Mouse (Mus musculus): ENCODE measurements at regions not wholly inside any gene's neighbourhood (a gene's known extent, or its start where the extent isn't known, plus 50 kb on each side); places are given as distances from the start of the nearest gene placed in this dataset.

DNA sequence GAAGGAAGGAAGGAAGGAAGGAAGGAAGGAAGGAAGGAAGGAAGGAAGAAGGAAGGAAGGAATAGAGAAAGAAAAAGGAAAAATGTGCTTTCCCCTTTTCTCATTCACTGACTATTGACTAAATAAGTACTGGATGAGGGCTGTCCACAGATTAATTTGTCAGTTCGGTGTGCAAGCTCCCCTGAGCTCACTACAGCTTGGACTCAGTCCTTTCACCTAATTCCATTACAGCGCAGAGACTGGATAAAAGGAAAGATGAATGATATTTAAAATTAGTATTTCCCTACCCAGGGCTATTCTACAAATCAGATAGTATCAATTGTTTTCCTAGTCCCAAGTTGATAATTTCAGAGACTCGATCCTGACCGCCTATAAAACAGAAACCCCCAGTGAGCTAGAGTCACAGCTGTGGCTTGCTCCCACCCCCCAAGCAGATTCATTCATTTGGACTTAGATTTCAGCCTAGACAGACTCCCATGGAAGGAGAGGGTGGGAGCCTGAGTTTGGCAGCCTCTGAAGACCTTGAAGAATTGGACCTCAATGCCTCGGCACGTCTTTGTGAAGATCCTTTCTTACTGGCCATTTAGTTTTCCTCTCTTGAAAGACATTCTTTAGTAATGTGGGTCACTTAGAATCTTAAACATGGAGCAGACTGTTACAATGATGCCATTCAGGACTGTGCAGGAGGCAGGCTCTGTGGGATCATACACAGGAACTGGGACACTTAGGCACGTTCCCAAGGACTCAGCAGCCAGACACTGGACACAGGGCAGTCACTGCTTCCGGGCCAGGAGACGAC lies 179.2 kb upstream of the Pabpc6 start:
- no peak for DNase-seq (ENCODE audit: low spot score in 2 of 2)

DNA sequence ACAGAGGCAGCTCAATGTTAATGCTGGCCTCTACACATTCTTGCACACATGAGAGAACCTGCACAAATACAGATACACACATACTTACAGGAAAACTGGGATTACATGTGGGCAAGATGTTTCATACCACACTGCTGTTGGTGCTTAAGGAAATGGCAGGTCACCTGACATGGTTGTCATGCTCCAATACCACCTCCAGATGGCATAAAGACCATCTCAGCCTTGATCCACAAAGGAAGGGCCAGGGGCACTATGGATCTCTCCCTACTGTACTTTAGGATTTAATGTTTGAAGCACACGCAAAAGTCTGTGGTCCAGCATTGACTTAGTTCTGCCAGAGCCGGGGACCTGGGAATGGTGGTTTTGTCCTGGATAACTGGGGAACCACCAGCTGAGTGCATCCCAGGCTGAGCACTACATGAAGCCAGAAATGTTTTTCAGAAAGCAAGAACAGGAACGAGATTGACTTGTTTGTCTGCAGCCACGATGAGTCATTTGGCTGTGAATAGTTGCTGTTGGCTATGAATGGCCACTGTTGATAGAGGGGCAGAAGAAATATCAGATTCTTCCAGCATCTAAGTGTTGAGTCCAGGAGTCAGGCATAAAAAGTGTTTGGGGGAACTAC lies 176.0 kb upstream of the Pabpc6 start:
- no peak for DNase-seq (ENCODE audit: low spot score in 2 of 2)

DNA sequence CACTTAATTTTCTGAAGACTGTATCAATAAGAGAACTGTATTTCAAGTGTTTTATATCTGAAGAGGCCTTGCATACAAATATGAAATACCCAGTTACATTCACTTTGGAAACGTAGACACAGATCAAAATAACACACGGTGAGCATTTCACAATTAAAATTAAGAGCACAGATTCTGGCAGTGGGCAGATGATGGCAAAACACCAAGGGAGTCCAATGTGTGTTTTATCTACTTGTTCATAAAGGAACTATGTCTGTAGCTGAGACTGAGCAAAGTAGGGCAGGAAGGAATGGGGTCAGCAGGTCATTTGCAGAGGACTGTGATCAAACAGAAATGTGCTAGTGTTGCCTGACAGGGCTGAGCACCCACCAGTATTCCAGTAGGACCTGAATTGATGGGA lies 171.6 kb upstream of the Pabpc6 start:
- no peak for DNase-seq (ENCODE audit: low spot score in 2 of 2)

DNA sequence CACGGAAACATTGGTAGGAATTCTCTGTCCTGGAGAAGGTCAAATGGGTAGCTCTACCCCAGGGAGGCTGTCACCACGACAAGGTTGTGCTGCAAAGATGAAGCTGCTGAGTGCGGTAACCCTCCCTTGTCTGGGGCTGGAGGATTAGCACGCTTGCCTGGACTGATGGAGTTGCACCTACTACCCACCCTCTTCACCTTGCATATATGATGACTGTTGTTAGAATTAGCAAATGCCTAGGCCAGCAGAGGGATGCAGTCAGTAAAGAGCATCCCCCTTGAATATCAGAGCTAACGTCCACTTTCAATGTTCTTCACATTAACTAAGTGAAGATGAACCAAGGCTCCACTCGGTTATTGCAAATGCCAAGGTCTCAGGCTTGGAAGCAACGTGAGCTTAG lies 169.7 kb upstream of the Pabpc6 start:
- DNase-seq (ENCODE audit: low spot score in 2 of 2): no peak

DNA sequence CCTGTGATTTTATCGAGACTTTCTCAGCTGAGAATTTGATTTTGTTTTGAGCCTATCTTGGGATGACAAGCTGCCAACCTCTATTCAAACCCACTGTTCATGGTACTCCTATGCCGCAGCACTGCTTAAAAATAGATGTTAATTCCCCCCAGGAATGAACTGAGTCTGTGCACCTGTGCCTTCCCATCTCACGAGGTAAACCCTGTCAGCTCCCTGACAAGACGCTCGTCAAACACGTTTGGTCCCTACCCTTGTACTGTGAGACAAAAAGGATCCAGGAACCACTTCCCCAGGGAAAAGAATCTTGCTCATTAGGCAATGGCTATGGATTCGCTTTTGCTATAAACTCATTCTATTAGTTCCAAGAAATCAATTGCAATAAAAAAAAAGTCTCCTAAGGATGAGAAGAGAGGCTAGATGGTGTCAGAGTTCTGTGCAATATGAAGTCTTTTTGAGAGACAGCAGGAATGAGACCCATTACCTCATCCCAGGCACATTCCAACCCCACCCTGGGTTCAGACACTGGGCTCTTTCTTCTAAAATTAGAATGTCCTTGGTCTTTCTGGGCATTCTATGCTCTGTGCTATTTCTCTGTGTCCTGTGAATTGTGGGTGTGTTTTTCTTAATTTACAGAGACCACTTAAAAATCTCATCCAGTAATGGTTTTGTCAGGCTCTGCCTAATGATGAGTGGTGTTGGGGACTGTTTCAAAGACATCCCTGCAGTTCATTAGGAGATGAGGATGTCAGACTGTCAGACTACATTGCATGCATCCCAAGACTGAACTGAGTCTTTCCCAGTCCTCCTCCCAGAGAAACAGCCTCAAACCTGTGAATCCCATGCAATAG lies 167.7 kb upstream of the Pabpc6 start:
- DNase-seq (ENCODE audit: low spot score in 2 of 2): no peak

DNA sequence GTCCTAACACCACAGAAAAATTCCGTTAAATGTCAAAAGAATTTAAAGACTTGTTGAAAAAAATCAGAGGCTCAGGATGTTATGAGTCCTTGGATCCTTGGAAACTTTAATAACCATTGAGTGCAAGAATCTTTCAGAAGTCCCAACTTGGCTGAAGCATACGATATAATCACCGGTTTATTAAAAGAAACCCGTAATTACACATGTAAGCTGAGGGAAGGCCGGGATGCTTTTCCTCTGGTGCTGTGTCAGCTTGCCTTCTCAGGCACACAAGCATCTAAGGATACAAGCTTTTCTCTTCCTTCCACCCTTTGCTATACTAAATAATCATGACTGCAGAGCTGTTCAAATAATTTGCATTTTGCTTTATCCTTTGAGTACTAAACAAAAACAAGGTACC lies 160.4 kb upstream of the Pabpc6 start:
- DNase-seq (ENCODE audit: low spot score in 2 of 2): no peak

DNA sequence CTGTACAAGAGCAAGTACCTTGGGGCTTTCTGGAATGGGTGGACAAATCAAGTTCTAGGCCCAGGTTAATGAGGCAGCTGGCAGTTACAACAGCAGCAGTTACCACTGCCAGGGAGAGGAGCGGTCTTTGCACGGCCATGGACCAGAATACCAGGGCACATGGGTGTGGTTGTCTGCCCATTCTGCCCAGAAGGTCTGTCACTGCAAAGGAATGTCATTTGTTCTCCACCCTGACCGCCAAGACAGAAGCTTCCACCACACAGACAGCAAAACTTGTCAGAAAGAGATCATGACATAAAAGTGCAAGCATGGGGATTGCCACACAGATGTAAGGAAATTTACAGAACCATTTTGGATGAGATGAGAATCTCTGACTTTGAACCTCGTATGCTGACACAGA lies 151.8 kb upstream of the Pabpc6 start:
- no peak for DNase-seq (ENCODE audit: low spot score in 2 of 2)

DNA sequence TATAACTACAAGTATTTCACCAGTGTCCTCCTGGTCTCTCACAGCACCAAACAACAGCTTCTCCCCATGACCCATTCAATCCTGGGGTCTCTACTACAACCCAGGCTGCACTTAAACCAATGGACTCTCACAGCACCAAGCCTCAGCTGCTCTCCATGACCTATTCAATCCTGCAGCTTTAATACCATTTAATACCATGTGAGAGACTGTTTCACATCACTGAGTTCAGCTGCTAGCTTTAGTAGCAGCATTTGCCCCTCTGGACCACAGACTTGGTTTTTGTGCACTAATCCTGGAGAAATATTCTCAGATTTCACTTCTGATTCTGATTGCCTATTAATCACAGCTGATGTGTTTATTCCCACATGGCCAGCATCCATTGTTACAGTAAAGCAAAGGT lies 147.5 kb upstream of the Pabpc6 start:
- no peak for DNase-seq (ENCODE audit: low spot score in 2 of 2)

DNA sequence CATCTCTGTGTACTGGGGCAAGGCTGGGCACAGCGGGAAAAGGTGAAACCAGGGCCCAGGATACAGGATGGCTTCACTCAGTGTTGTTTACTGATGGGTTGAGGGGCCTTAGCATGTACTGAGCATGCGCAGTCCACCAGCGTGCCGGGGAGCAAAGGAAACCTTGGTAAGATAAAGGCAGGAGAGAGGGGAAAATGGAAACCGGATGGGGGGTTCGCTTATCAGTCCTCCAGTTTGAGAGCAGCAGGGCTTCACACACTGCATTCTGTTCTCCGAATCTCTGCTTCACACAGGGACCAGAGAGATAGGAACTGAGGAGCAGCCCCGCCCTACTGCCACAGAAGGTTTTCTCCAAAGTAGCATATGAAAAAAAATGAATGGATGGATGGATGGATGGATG lies 127.6 kb upstream of the Pabpc6 start:
- DNase-seq (ENCODE audit: low spot score in 2 of 2): no peak

DNA sequence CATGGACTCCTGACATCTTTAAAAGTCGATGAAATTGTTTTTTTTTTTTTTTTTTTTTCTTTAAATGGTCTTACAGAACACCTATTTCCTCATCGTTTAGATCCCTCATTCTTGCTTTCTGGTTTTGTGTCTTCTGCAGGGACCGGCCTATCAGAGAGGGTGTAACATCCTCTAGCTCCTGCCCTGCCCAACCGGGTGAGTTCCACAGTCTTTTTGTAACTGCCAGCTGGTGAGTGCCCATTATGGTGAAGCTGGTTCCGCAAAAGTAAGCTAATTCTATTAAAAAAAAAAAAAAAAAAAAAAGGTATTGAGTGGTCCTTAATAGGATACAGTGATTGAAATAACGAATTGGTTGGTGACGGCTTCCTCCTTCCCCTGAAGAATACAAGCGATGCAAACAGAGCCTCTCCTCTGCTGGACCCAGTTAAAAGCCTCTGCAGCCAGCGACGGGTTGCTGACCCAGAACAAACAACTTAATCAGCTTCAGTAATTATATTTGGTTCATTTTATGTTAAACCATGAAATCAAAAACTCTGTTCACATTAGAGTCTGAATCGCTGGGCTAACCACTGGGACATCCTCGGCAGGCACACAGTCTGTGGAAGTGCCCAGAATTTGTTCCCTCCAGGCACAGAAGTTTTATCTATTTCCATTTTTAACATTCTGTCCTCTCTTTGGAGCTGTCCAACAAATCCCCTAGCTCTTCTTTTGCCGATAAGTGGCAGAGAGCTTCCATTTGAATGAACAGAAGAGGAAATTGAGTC lies 126.9 kb upstream of the Pabpc6 start:
- no peak for DNase-seq (ENCODE audit: low spot score in 2 of 2)

DNA sequence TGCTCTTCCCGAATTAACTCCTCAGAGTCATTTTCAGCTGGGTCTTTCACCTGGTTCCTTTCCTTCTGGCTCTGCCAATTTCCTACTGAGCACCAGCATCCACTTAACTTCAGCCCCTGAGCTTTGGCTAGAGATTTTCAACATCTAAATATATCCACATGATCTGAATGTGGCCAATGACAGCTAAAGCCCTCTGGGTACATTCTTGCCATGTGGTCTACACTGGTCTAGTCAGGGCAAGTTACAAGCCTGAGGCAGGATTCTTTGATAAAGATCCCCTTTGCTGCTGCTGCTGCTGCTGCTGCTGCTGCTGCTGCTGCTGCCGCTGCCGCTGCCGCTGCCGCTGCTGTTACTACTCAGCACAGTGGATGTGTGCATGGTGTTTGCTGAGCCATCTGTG lies 109.3 kb upstream of the Pabpc6 start:
- DNase-seq (ENCODE audit: low spot score in 2 of 2): no peak

DNA sequence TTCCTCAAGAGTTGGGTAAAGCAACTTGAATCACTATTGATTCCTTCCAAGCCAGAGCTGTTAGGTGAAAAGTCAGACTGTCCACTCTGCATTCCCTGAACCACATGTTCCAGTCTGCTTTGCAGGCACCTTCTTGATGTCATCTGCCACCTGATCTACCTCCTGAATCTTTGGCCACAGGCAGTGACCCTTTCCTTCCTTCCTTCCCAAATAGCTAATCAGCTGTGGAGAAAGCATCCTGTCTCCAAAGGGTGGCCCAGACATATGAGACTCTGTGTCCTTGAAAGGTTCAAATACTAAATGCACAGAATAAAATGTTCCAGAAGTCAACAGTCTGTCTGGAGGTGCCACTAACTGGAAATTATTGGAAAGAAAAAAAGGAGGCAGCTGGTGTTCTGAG lies 107.6 kb upstream of the Pabpc6 start:
- DNase-seq (ENCODE audit: low spot score in 2 of 2): no peak

DNA sequence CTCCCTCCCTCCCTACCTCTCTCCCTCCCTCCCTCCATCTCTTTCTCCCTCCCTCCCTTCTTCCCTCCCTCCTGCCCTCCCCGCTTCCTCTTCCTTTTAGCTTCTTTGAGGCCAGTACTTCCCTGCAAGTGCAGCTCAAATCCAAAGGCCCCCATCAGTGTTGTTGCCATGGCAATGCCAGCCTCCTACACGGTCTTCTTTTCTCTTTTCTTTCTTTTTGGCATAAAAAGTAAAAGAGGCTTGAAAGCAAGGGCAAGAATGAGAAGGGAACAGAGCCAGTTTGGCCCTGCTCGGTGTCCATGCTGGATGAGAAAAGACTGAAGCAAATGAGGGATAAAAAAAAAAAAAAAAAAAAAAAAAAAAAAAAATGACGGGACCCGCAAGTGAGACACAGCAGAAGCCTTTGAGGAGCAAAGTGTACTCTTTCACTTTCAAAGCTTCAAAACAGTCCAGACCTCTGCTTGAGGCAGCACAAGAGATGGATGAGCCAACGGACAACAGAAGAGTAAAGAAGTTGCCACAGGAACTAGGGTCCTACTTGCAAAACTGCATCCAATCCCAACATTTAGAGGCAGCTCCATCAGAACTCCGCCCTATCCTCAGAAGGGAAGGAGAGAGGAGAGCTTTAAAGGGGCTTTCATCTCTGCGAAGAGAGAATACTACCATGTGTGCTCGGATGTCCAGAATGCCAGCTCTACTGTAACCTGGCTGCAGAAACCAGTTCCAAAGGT lies 106.9 kb upstream of the Pabpc6 start:
- DNase-seq (ENCODE audit: low spot score in 2 of 2): no peak

DNA sequence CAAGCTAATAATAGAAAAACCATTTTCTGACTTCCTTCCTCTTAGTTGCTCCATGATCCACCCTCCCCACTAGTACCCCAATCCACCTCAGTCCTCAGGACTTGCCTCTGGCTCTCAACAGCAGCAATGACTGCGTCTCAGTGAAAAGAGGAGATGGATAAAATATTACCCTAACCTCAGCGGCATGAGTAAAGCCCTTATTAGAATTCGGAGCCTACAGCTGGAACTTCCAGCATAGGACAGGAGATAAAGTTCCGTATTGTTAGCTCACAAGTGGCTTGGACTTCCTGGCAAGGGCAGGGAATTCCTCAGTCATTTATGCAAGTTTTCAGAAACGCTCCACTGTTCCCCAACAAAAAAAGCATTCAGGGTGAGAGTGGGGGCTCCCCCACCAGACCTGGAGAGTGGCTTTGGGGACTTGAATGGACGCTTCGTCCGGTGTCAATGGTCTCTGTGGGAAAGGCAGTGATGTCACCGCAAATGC lies 106.2 kb upstream of the Pabpc6 start:
- no peak for DNase-seq (ENCODE audit: low spot score in 2 of 2)

DNA sequence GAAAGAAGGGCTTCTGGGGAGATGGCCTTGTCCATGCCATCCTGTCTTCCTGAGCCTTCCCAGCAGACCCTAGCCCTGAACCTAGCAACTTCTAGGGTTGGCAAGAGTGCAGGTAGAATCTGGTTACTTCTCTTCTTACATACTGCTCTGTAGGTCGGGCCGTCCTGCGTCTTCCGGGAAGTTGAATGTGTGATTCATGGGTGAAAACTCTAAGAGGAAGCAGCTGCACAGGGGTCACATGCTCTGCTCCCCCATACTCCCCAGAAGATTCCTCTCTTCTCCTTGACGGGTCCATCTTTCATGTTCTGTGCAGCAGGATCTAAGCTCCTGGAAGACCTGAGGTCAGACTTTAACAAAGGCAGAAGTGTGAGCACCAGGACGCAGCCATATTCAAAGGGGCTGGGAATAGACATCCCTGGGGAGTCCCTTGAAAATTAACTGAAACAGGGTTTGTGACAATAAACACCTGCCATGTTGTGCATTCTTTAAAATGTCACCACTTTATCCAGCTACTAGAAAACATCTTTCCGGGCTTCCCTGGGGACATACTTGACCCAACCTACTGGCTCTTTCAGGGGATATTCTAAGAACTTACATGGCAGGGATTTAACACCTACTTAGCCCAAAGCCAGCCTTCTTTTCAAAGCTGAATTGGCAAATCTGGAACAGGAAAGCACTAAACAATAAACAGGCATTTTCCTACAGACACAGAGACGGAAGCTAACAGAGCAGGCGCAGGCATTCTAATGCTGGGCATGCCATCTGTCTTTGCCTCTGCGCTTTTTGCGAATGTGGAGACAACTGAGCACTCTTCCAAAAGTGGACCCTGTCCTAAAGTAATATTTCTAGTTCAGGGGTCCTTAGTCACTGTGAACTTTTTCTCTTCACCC lies 105.5 kb upstream of the Pabpc6 start:
- DNase-seq (ENCODE audit: low spot score in 2 of 2): peak; percentile 16 to 33

DNA sequence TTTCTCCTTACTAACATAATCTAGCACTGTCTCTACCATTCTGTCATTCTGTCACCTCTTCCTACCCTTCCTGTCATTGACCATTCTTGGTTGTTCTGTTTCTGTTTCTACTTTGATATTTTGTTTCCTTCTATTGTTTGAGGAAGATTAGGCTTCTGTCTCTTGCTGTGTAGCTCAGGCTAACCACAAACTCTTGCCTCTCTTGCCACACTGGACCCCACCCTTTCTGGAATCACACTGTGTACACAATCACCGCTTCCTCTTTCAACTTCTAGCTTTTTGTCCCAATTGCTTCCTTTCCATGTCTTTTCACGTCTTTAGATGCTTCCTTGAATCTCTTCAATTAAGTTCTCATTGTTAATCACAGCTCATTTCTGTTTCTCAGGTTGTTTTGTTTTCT lies 104.2 kb upstream of the Pabpc6 start:
- DNase-seq (ENCODE audit: low spot score in 2 of 2): peak; percentile 15 to 41

DNA sequence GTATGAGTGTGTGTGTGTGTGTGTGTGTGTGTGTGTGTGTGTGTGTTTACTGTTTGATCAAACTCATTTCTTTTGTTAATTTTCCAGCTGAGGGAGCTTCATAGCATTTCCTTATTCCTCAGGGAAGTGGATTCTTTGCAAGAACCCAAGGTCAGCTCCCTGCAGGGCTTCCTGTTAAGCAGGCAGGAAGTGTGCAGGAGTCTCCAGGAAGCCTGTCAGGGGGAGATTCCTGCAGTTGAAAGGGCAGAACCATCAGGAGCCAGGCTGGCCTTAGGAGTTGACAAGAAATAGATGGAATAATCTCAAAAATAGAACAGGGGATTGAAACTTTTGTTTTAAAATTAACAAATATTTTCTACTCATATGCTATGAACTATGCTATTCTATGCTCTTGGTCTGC lies 98.8 kb upstream of the Pabpc6 start:
- no peak for DNase-seq (ENCODE audit: low spot score in 2 of 2)

DNA sequence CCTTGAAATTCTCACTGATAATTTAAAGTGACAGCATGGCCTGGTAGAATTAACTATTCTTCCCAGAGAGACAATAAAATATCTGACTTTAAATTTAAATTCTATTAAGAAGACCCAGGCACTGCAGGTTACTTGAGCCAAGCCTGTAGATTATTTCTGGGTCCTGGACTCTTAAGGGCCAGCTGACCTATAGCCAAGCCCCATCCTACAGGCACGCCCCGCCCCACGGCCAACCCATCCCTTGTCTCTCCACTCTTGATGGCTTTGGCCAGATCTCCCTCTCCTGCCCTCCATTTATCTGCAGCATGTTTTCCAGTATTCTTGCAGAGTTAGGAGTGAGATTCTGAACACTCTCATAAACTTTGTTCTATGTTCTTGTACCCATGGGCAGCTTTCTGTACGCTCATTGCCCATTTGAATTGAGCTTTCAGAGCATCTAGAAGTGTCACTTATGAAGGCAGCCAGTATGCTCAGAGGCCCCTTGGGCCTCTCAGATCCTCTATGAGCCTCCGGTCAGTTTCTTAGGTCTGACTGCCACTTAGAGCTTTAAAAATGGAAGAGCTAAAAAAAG lies 96.2 kb upstream of the Pabpc6 start:
- DNase-seq (ENCODE audit: low spot score in 2 of 2): no peak

DNA sequence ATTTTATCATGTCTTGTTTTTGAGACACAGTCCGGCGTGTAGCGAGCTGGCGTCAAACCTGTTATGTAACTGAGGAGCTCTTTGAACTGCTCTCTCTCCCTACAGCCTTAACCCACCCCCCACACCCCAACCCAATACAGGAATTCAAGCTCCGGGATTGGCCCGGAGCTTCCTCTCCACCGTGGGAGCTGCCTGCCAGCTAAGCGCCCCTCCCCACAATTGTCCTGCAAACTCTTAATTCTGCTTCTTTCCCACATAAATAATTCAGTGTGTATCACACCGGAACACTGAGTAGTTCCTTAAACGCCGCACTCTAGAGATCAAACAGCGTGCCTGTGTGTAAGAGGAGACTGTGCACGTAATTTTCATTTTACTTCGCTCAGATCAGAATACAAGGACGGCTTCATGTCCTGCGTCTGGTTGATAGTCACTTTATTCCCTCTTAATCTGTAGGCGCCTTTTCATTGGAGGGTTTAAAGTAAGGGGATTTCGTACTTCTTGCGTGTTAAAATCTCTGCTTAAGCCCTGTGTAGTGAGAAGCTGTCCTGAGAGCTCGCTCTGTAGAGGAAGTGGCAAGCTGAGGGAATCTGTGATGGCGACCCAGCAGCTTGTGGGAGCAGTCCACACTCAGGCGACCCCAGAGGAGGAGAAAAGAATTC lies 95.3 kb upstream of the Pabpc6 start:
- DNase-seq (ENCODE audit: low spot score in 2 of 2): no peak
